Mouse (Mus musculus) heart, postnatal 10 days (tissue): ENCODE results near the gene Ifna13. TPM values are rescaled to one million over a fixed set of nuclear protein-coding genes. Genes with fewer than 3 reads are reported as not detected.

Experiments used
- DNase-seq, 2 experiments: peaks; one replicate each; pipeline ENCODE4 v3.0.0; 2021
- intact Hi-C: fragments of 180-260 bp; cut with DNase I; formaldehyde crosslinking; loops from one replicate; pipeline ENCODE4 v1.15.1; 2025
- total RNA-seq, 2 experiments: library from RNA; stranded (reverse); gene quantifications; 2 replicates each; pipeline ENCODE4 v1.2.3; 2021

Gene Ifna13
- total RNA-seq = not detected

GRCm38 (mm10) chr4:88644359-88644758, at the start of gene Ifna13:
Ifna13 (minus strand) TSS chr4:88644459.
- no peak for DNase-seq
- intact Hi-C loops = loop anchor here (10.0 kb wide), 1 partner anchor 860 kb away; no protein-coding TSS in a partner anchor

- intact Hi-C loops = no loop called here
- no peak for DNase-seq
These were observed 49.1 kb upstream of the Ifna13 start for GRCm38 (mm10) chr4:88693392-88693791.

DNA sequence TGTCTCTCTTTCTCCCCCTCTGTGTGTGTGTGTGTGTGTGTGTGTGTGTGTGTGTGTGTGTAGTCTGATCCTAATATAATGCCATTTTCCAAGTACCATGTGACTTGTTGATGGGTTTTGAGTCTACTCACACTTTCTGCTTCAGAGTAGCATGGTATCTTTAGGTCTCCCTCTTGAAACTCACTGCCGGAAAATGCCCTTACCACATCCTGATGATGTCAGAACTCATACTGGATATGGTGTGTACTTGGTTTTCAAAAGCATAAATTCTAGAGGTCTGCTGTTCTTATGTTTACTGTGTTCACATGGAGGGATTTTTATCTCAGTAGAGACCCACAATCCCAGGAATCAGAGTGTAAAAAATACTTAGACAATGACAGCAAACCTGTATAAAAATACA, 48.3 kb upstream of the Ifna13 start:
- intact Hi-C loops = no loop called here
- DNase-seq = no peak

- DNase-seq = no peak
- intact Hi-C loops = no loop called here
These were observed 47.0 kb upstream of the Ifna13 start, which contains the start of gene Ifnab for GRCm38 (mm10) chr4:88691259-88691658. Ifnab (minus strand) TSS chr4:88691359.

DNA sequence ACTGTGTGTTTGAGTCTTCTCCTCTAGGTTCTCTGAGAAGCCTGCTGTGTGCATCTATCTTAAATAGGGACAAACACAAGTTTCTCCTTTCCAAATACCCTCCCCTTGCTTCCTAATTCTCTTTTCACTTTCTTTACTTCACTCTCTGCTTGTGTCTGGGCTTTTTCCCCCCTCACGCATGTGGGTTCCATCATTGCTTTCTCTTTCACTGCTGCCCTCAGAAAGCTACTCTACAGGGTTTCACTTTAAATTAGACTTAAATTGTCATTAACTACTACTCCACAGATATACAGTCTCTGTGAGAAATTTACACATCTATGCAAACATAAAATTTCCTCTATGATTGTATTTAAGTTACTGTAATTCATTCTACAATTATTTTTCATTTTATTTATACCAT, 39.6 kb upstream of the Ifna13 start, which contains the start of gene Ifna2:
Ifna2 (minus strand) TSS at position 101 of the 400 bp plus-strand sequence.
- intact Hi-C loops = loop anchor here (5.0 kb wide), 1 partner anchor 133 kb away; the partner anchor contains the start of genes Ifna11 and Ifna7

DNA sequence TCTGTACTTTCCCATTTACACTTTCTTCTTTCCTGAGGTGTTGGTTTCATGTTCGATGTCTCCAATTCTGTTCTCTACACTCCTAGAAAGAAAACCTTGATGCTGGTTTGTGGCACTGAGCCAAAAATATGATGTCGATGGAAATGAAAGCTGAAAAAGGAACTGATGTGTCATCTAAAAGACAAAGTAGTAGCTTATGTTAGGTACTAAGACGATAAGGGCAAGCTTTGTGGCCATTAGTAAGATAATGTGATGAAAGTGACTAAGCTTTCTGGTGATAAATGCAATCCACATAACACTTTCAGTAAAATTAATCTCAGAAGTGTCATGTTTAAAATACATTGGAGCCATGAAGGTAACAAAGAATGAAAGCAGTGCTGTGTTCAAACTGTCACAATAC, 37.1 kb upstream of the Ifna13 start:
- no peak for DNase-seq
- intact Hi-C loops = loop anchor here (5.0 kb wide), 1 partner anchor 136 kb away; the partner anchor contains the start of genes Ifna11 and Ifna7

More for the DNA sequence above, 39.6 kb upstream of the Ifna13 start, which contains the start of gene Ifna2:
- no peak for DNase-seq

DNA sequence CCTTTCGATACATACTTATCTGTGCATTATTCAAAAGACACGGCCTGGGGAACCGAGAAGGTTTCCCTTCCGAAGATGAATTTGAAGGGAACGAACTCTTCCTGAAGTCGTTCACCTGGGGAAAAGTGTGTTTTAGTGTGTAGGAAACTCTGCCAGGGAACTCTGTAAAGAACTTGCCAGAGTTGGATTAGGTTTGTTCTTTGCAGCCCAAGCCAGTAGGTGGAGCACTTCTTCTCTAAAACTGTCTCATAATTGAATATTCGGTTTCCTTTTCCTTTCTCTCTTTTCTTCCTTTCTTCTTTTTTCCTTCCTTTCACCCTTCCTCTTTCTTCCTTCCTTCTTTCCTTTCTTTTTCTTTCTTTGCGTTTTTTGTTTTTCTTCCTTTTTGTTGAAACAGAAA, 36.1 kb upstream of the Ifna13 start:
- intact Hi-C loops = loop anchor here (5.0 kb wide), 1 partner anchor 137 kb away; the partner anchor contains the start of genes Ifna11 and Ifna7
- peak; percentile 7 to 29 for DNase-seq

- no peak for DNase-seq
- intact Hi-C loops = no loop called here
These were observed 32.6 kb upstream of the Ifna13 start, which contains the start of gene Ifna16 for GRCm38 (mm10) chr4:88676824-88677223. Ifna16 (minus strand) TSS chr4:88676924.

- intact Hi-C loops = no loop called here
- no peak for DNase-seq
These were observed 11.2 kb upstream of the Ifna13 start for GRCm38 (mm10) chr4:88655461-88655860.

DNA sequence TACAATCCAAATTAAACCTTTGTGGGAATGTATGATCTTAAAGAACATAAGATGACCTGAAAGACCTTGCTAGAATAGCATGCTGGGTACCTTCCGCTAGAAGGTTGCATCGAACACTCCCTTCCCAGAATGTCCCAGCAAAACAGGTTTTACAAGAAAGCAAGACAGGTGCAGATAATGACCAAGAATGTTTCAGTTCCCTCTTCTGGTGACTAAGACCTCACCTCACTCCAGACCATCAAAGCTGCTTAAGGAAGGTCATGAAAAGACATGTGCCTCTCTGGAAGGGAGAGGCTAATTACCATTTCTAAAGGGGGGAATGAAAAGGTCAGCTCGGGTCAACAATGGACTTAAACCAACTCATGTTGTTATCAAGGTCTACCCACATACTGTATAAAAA, 9.4 kb upstream of the Ifna13 start:
- intact Hi-C loops = no loop called here
- DNase-seq = no peak

DNA sequence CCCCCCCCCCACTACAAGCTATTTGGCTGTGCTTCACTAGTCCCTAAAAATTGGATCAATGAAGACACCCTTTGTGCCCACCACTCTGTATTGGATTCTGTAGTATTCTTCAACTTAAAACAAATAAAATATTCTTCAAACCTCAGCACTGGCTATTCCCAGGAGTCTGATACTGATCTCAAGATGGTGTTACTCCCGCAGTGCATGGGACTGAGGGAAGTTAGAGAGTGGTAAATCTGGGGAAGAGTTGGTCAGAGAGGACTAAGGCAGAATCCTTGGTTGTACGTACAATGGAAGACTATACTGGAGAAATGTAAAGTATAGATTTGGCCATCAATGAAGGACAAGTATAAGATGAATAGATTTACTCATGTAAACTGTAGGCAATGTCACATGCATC, 1.7 kb downstream of the Ifna13 start:
- intact Hi-C loops = loop anchor here (10.0 kb wide), 1 partner anchor 858 kb away; no protein-coding TSS in a partner anchor
- DNase-seq = no peak

GRCm38 (mm10) chr4:88641077-88641831, 3.0 kb downstream of the Ifna13 start:
- intact Hi-C loops = loop anchor here (2.0 to 10.0 kb wide), 2 partner anchors 90 to 856 kb away; no protein-coding TSS in a partner anchor
- DNase-seq = peak; percentile 96 to 100

DNA sequence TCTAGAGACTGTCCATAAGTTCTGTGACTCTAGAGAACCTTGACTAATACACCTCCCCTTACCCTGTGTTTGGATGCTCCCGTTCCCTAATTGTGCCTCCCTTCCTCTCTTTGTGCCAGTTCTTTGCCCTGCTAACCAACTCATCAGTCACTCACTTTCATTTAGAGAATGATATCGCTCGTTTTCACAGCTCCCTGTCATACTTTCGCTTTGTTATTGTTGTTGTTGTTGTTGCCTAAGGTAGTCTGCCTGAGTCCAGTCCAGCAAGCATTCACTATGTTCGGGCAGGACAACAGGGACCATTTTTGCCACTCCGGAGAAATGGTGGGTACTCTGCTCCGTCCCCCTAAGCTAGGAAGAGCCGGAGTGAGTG, 3.6 kb downstream of the Ifna13 start:
- intact Hi-C loops = loop anchor here (2.0 to 10.0 kb wide), 2 partner anchors 90 to 856 kb away; no protein-coding TSS in a partner anchor
- DNase-seq = no peak

DNA sequence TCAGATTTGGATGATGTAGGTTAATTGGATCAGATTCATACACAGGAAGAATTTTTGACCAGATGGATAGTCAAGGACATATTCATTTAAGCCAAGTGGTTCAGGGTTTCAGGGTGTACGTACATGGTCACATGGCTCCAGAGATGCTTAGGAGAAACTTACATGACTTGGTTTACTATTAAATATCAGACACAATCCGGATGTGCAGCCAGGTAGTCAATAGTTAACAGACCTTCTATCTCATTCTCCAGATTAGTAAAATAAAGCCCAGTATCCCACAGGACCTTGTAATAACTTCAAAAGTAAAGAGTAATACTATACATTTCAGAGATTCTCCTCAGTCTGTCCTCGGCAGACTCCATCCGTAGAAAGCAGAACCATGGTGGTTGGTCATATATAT, 9.9 kb downstream of the Ifna13 start, which contains the start of gene C87499:
C87499 (minus strand) TSS at position 101 of the 400 bp plus-strand sequence.
- no peak for DNase-seq
- intact Hi-C loops = no loop called here

DNA sequence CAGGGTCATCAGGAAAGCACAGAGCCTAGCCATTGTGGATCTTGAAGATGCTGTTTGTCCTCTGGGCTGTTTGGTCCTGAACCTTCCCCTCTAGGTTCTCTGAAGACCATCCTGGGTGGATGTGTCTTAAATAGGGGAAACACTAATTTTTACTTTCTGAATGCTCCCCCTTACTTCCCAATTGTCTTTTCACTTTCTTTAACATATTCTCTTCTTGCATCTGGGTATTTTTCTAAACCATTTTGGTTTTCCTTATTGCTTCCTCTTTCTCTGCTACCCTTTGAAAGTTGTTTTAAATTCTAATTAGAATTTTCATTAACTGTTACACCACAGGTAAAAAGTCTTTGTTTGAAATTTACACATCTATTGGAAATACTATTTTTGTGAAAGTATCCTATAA, 41.0 kb downstream of the Ifna13 start, which contains the start of gene Ifna12:
Ifna12 (minus strand) TSS at position 101 of the 400 bp plus-strand sequence.
- intact Hi-C loops = no loop called here
- DNase-seq = no peak

Other genes starting within 250 kb of the Ifna13 start
- gene Hacd4, start 205.5 kb downstream of the Ifna13 start, total RNA-seq = 1 to 10 TPM; 4.9 to 6.0 TPM
- gene Ifnb1, start 121.7 kb downstream of the Ifna13 start, total RNA-seq = not detected
- gene Ifna15, start 86.2 kb downstream of the Ifna13 start, total RNA-seq = not detected
- gene Ifna14, start 72.7 kb downstream of the Ifna13 start, total RNA-seq = not detected
- gene Ifna9, start 52.1 kb downstream of the Ifna13 start, total RNA-seq = not detected
- not detected for gene Ifna12, start 41.1 kb downstream of the Ifna13 start, total RNA-seq
- not detected for gene C87499, start 10.0 kb downstream of the Ifna13 start, total RNA-seq
- gene Ifna16, start 32.5 kb upstream of the Ifna13 start, total RNA-seq = not detected
- gene Ifna2, start 39.5 kb upstream of the Ifna13 start, total RNA-seq = not detected
- not detected for gene Ifnab, start 46.9 kb upstream of the Ifna13 start, total RNA-seq
- gene Gm26566, start 77.3 kb upstream of the Ifna13 start, total RNA-seq = under 1 TPM; 0.50 TPM
- 10 to 100 TPM; 82.6 to 87.1 TPM for gene Klhl9, start 78.0 kb upstream of the Ifna13 start, total RNA-seq
- not detected for gene Gm13271, start 110.4 kb upstream of the Ifna13 start, total RNA-seq
- gene Gm13283, start 115.7 kb upstream of the Ifna13 start, total RNA-seq = not detected
- not detected for gene Gm13290, start 129.4 kb upstream of the Ifna13 start, total RNA-seq
- gene Gm13289, start 132.5 kb upstream of the Ifna13 start, total RNA-seq = not detected
- gene Gm13272, start 135.4 kb upstream of the Ifna13 start, total RNA-seq = not detected
- not detected for gene Ifnz, start 137.7 kb upstream of the Ifna13 start, total RNA-seq
- gene Gm13276, start 141.2 kb upstream of the Ifna13 start, total RNA-seq = not detected
- not detected for gene Gm13277, start 144.2 kb upstream of the Ifna13 start, total RNA-seq
- gene Gm13278, start 147.1 kb upstream of the Ifna13 start, total RNA-seq = not detected
- gene Gm13275, start 150.0 kb upstream of the Ifna13 start, total RNA-seq = not detected
- gene Gm13279, start 152.9 kb upstream of the Ifna13 start, total RNA-seq = not detected
- gene Gm13285, start 155.2 kb upstream of the Ifna13 start, total RNA-seq = under 1 TPM; 0.31 to 0.40 TPM
- gene Gm13287, start 158.8 kb upstream of the Ifna13 start, total RNA-seq = not detected
- not detected for gene Gm13288, start 161.1 kb upstream of the Ifna13 start, total RNA-seq
- gene Ifna7, start 171.8 kb upstream of the Ifna13 start, total RNA-seq = not detected
- not detected for gene Ifna11, start 175.5 kb upstream of the Ifna13 start, total RNA-seq
- gene Ifna6, start 183.0 kb upstream of the Ifna13 start, total RNA-seq = not detected
- not detected for gene Ifna5, start 191.1 kb upstream of the Ifna13 start, total RNA-seq
- gene Ifna4, start 197.4 kb upstream of the Ifna13 start, total RNA-seq = not detected
- gene Ifna1, start 205.6 kb upstream of the Ifna13 start, total RNA-seq = not detected
- not detected for gene Ifne, start 235.7 kb upstream of the Ifna13 start, total RNA-seq